Mouse (Mus musculus): ENCODE data around the gene Aven. TPM values are rescaled to one million over a fixed set of nuclear protein-coding genes. Genes with fewer than 3 reads are reported as not detected.

Gene Aven
- polyA plus RNA-seq, 1 experiment from 2014 or later = 8.1 TPM

GRCm38 (mm10) chr2:112472076-112472475 lies 20.7 kb upstream of the Aven start:
- H3K27me3 ChIP-seq (replicated peaks; ENCODE audit: low read depth, poor library complexity, severe bottlenecking) = no peaks in the 10 kb centered on the region
- peaks cover 32% of the 10 kb centered on the region for H3K36me3 ChIP-seq (replicated peaks)
- H3K4me3 ChIP-seq = no peak overlapping the region
- 86% methylated on average over 2 of the region's 2 CpGs for WGBS
- no peaks in the 10 kb centered on the region for H3K4me1 ChIP-seq
- no peak for DNase-seq (ENCODE audit: low spot score)
- H3K9me3 ChIP-seq = no peaks in the 10 kb centered on the region
- no peak overlapping the region for H3K27ac ChIP-seq (replicated peaks)

- Histone ChIP-seq H3K27me3 (replicated peaks; ENCODE audit: low read depth, poor library complexity, severe bottlenecking) (no peaks in the 10 kb centered on the region), H3K27ac (replicated peaks) (no peak overlapping the region), H3K9me3 (no peaks in the 10 kb centered on the region), H3K4me1 (no peaks in the 10 kb centered on the region), H3K36me3 (replicated peaks) (peaks cover 1% of the 10 kb centered on the region), H3K4me3 (no peak overlapping the region)
- 80% methylated on average over 5 of the region's 5 CpGs for WGBS
- DNase-seq (ENCODE audit: low spot score) = no peak
Observed at GRCm38 (mm10) chr2:112474997-112475724, 17.6 kb upstream of the Aven start.

GRCm38 (mm10) chr2:112476554-112476953 lies 16.2 kb upstream of the Aven start:
- H3K9me3 ChIP-seq = no peaks in the 10 kb centered on the region
- H3K4me3 ChIP-seq = no peak overlapping the region
- H3K36me3 ChIP-seq (replicated peaks) = no peaks in the 10 kb centered on the region
- WGBS = 76% methylated on average over 6 of the region's 6 CpGs
- no peak overlapping the region for H3K27ac ChIP-seq (replicated peaks)
- H3K27me3 ChIP-seq (replicated peaks; ENCODE audit: low read depth, poor library complexity, severe bottlenecking) = no peaks in the 10 kb centered on the region
- DNase-seq (ENCODE audit: low spot score) = no peak
- H3K4me1 ChIP-seq = no peaks in the 10 kb centered on the region

GRCm38 (mm10) chr2:112480669-112481068 lies 12.1 kb upstream of the Aven start, which contains the start of gene Chrm5:
Gene Chrm5 (minus strand): TSS chr2:112480769.
- Histone ChIP-seq H3K27me3 (replicated peaks; ENCODE audit: low read depth, poor library complexity, severe bottlenecking) (no peaks in the 10 kb centered on the region), H3K9me3 (no peaks in the 10 kb centered on the region), H3K36me3 (replicated peaks) (no peaks in the 10 kb centered on the region), H3K4me3 (no peak within 1 kb of the TSS), H3K4me1 (no peaks in the 10 kb centered on the region), H3K27ac (replicated peaks) (no peak within 1 kb of the TSS)
- DNase-seq (ENCODE audit: low spot score) = no peak
- WGBS = 91% methylated on average over 5 of the region's 5 CpGs

- no peaks in the 10 kb centered on the region for H3K9me3 ChIP-seq
- H3K36me3 ChIP-seq (replicated peaks) = no peaks in the 10 kb centered on the region
- H3K4me3 ChIP-seq = no peak overlapping the region
- H3K27ac ChIP-seq (replicated peaks) = no peak overlapping the region
- peak; percentile 59 for DNase-seq (ENCODE audit: low spot score)
- no peaks in the 10 kb centered on the region for H3K27me3 ChIP-seq (replicated peaks; ENCODE audit: low read depth, poor library complexity, severe bottlenecking)
- WGBS = 3% methylated on average over 2 of the region's 2 CpGs
- H3K4me1 ChIP-seq = no peaks in the 10 kb centered on the region
Observed at GRCm38 (mm10) chr2:112481564-112481963, 11.2 kb upstream of the Aven start.

GRCm38 (mm10) chr2:112482533-112483333 lies 10.0 kb upstream of the Aven start:
- Histone ChIP-seq H3K27ac (replicated peaks) (no peak overlapping the region), H3K4me1 (no peaks in the 10 kb centered on the region), H3K36me3 (replicated peaks) (no peaks in the 10 kb centered on the region), H3K9me3 (no peaks in the 10 kb centered on the region), H3K4me3 (no peak overlapping the region), H3K27me3 (replicated peaks; ENCODE audit: low read depth, poor library complexity, severe bottlenecking) (no peaks in the 10 kb centered on the region)
- 82% methylated on average over 5 of the region's 5 CpGs for WGBS
- no peak for DNase-seq (ENCODE audit: low spot score)

- no peaks in the 10 kb centered on the region for H3K4me1 ChIP-seq
- no peaks in the 10 kb centered on the region for H3K9me3 ChIP-seq
- no peak for DNase-seq (ENCODE audit: low spot score)
- H3K4me3 ChIP-seq = no peak overlapping the region
- H3K27me3 ChIP-seq (replicated peaks; ENCODE audit: low read depth, poor library complexity, severe bottlenecking) = no peaks in the 10 kb centered on the region
- H3K36me3 ChIP-seq (replicated peaks) = no peaks in the 10 kb centered on the region
- WGBS = 83% methylated on average over 2 of the region's 2 CpGs
- H3K27ac ChIP-seq (replicated peaks) = no peak overlapping the region
Observed at GRCm38 (mm10) chr2:112483334-112483651, 9.5 kb upstream of the Aven start.

GRCm38 (mm10) chr2:112484886-112485285 lies 7.9 kb upstream of the Aven start:
- no peaks in the 10 kb centered on the region for H3K36me3 ChIP-seq (replicated peaks)
- no peaks in the 10 kb centered on the region for H3K27me3 ChIP-seq (replicated peaks; ENCODE audit: low read depth, poor library complexity, severe bottlenecking)

GRCm38 (mm10) chr2:112490483-112491196 lies 2.1 kb upstream of the Aven start:
- H3K27ac ChIP-seq (replicated peaks) = no peak overlapping the region
- H3K4me3 ChIP-seq = no peak overlapping the region
- H3K9me3 ChIP-seq = no peaks in the 10 kb centered on the region
- peaks cover 24% of the 10 kb centered on the region for H3K4me1 ChIP-seq
- no peak for DNase-seq (ENCODE audit: low spot score)
- WGBS = 74% methylated on average over 11 of the region's 11 CpGs
- no peaks in the 10 kb centered on the region for H3K36me3 ChIP-seq (replicated peaks)
- no peaks in the 10 kb centered on the region for H3K27me3 ChIP-seq (replicated peaks; ENCODE audit: low read depth, poor library complexity, severe bottlenecking)

More at GRCm38 (mm10) chr2:112484886-112485285, 7.9 kb upstream of the Aven start:
- H3K9me3 ChIP-seq = no peaks in the 10 kb centered on the region
- no peak overlapping the region for H3K27ac ChIP-seq (replicated peaks)
- WGBS = 71% methylated on average over 2 of the region's 2 CpGs
- no peak overlapping the region for H3K4me3 ChIP-seq
- H3K4me1 ChIP-seq = no peaks in the 10 kb centered on the region
- DNase-seq (ENCODE audit: low spot score) = no peak

- 79% methylated on average over 5 of the region's 5 CpGs for WGBS
- H3K9me3 ChIP-seq = no peaks in the 10 kb centered on the region
- H3K27me3 ChIP-seq (replicated peaks; ENCODE audit: low read depth, poor library complexity, severe bottlenecking) = no peaks in the 10 kb centered on the region
- no peak overlapping the region for H3K4me3 ChIP-seq
- peaks cover 24% of the 10 kb centered on the region for H3K4me1 ChIP-seq
- no peak for DNase-seq (ENCODE audit: low spot score)
- H3K27ac ChIP-seq (replicated peaks) = no peak overlapping the region
- no peaks in the 10 kb centered on the region for H3K36me3 ChIP-seq (replicated peaks)
Observed at GRCm38 (mm10) chr2:112491629-112492028, 1.1 kb upstream of the Aven start.

- no peaks in the 10 kb centered on the region for H3K36me3 ChIP-seq (replicated peaks)
- H3K9me3 ChIP-seq = no peaks in the 10 kb centered on the region
- 7% methylated on average over 9 of the region's 9 CpGs for WGBS
- H3K4me3 ChIP-seq = peak overlapping the region; percentile 88
- no peak for DNase-seq (ENCODE audit: low spot score)
- H3K27ac ChIP-seq (replicated peaks) = peak overlapping the region; percentile 100
- peaks cover 24% of the 10 kb centered on the region for H3K4me1 ChIP-seq
- no peaks in the 10 kb centered on the region for H3K27me3 ChIP-seq (replicated peaks; ENCODE audit: low read depth, poor library complexity, severe bottlenecking)
Observed at GRCm38 (mm10) chr2:112492431-112492855, 321 bp upstream of the Aven start.

GRCm38 (mm10) chr2:112493539-112494260 lies 936 bp downstream of the Aven start:
- Histone ChIP-seq H3K4me1 (peaks cover 30% of the 10 kb centered on the region), H3K4me3 (peak overlapping the region; percentile 88), H3K27me3 (replicated peaks; ENCODE audit: low read depth, poor library complexity, severe bottlenecking) (no peaks in the 10 kb centered on the region), H3K36me3 (replicated peaks) (no peaks in the 10 kb centered on the region), H3K9me3 (no peaks in the 10 kb centered on the region), H3K27ac (replicated peaks) (peak overlapping the region; percentile 100)
- WGBS = 46% methylated on average over 11 of the region's 11 CpGs
- no peak for DNase-seq (ENCODE audit: low spot score)

Data from embryonic facial prominence, embryonic 10.5 days (tissue).